Mouse (Mus musculus) ZHBTc4 (cell line): ENCODE measurements around the gene Pramef25.
A peak's percentile ranks its signal among the peaks of the same experiment; 100 is the strongest.
"Not testable (repeated sequence)": the region's sequence is repeated elsewhere in the genome, so short reads cannot be mapped to it uniquely, and the experiment has no call there.

Experiments used
- DNase-seq: peaks from one replicate; pipeline ENCODE4 v3.0.0-alpha.2; 2011; ENCODE audit warnings: low read depth, low spot score

Gene Pramef25

GRCm38 (mm10) chr4:143950916-143951315 lies at the start of gene Pramef25:
Gene Pramef25 (minus strand): TSS chr4:143951016.
- not testable (repeated sequence) for DNase-seq

- DNase-seq: not testable (repeated sequence)
Observed at GRCm38 (mm10) chr4:143994269-143994668, 43.5 kb upstream of the Pramef25 start, which contains the start of gene Pramef17. Gene Pramef17 (minus strand): TSS chr4:143994369.

DNA sequence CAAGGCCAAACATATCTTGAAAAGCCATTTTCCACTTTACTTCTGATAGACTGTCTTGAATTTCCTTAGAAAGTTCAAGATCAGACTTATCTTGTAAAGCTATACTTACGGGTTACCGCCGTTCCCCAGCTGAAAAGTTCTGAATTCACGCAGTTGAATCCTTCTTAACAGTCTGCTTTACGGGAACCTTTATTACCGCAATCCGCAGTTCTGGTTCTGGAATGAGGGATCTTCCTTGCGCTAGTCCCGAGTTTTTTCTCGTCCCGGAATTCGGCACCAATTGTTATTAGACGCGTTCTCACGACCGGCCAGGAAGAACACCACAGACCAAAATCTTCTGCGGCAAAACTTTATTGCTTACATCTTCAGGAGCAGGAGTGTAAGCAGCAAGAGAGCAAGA lies 37.3 kb upstream of the Pramef25 start:
- DNase-seq: not testable (repeated sequence)

DNA sequence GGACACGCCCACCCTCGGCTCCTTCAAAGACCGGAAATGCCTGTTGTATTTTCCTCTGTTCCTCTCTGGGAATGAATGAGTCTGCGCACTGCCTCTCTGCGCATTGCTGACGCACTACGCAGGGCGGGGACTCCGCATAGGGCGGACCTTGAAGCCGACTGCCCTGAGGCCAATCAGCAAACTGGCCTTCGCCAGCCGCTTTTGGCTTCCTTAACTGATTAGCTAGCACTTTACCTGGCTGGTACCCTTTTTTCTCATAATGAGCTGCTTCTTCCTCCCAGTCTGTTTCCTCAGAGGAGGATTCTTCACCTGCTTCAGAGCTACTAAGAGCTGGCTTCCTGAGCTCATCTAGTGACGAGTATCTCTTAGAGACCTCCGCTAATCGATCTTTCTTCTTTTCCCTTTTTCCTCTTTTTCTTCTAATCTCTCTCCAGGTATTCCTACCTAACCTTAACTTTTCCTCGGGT lies 36.7 kb upstream of the Pramef25 start:
- not testable (repeated sequence) for DNase-seq

- not testable (repeated sequence) for DNase-seq
Observed at GRCm38 (mm10) chr4:143985733-143986132, 34.9 kb upstream of the Pramef25 start.

DNA sequence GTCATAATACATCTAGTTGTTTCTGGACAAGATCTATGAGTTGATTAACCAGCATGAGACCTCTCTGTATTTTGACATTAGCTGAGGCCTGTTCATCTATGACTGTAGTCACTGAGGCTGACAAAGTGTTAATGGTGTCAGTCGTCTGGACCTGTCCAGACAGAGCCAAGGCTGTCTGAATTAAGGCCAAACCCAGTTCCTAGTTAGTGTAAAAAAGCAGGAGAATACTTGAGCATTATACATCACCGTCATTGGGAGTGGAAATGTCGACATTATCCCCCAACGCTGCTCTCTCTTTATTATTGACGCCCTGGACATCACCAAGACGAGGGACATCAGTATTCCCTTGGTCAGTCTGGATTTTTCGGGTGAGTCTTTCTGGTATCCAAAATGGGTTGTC lies 34.3 kb upstream of the Pramef25 start:
- DNase-seq: not testable (repeated sequence)

DNA sequence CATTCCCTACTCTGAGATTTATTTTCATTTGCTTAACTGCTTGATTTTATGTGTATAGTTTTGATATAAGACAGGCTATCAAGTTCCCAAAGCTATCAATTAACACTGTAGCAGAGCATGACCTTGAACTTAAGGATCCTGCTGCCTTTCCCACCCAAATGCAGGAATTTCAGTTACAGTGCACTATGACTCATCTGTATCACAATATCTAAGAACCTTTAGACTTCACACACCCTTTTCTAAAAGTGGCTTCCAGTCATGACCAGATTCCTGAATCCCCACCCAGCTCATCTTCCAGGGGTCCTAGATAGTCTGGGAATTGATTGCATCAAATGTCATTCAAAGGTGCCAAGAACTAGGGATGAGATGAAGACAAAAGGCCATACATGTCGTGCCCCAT lies 32.6 kb upstream of the Pramef25 start:
- peak; percentile 73 for DNase-seq

- not testable (repeated sequence) for DNase-seq
Observed at GRCm38 (mm10) chr4:143966850-143967249, 16.0 kb upstream of the Pramef25 start, which contains the start of gene Gm13101. Gene Gm13101 (minus strand): TSS chr4:143966950.

DNA sequence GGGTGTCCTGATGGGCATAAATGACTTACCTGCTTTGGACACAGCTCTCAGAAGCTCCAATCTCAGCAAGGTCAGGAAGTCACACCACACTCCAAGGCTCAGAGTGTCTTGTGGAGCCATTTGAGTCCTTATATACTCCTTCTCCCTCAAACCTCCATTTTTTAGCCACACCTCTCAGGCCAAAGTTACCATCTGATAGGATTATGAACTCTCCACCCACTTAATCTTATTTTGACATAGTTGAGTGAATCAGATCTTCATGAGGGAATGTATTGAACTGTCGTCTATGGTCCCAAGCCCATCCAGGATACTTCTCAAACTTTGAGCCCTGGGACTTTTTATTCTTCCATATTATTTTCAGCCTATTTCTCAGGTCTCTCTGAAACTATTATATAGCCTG lies 50.5 kb downstream of the Pramef25 start, which contains the start of gene Pramef6:
Pramef6 (minus strand) TSS at position 101 of the 400 bp plus-strand sequence.
- DNase-seq: not testable (repeated sequence)
